Mouse (Mus musculus): ENCODE measurements around the gene Tmeff1.

Gene Tmeff1

GRCm38 (mm10) chr4:48624961-48625360, 40.0 kb downstream of the Tmeff1 start:
- DNase-seq, result no peak

GRCm38 (mm10) chr4:48625836-48626235, 40.9 kb downstream of the Tmeff1 start:
- no peak for DNase-seq

GRCm38 (mm10) chr4:48629445-48629844, 44.5 kb downstream of the Tmeff1 start:
- no peak for DNase-seq

GRCm38 (mm10) chr4:48633529-48633928, 48.6 kb downstream of the Tmeff1 start:
- no peak for DNase-seq

- peak in 1 of 2 experiments; percentile 16 for DNase-seq
These were observed 49.1 kb downstream of the Tmeff1 start for GRCm38 (mm10) chr4:48634058-48634457.

GRCm38 (mm10) chr4:48636831-48637230, 51.9 kb downstream of the Tmeff1 start:
- DNase-seq, result no peak

GRCm38 (mm10) chr4:48638132-48638531, 53.2 kb downstream of the Tmeff1 start:
- DNase-seq, result no peak

GRCm38 (mm10) chr4:48639503-48639902, 54.5 kb downstream of the Tmeff1 start:
- DNase-seq, result no peak

GRCm38 (mm10) chr4:48643801-48644200, 58.8 kb downstream of the Tmeff1 start:
- DNase-seq, result no peak

- DNase-seq, result peak in 1 of 2 experiments; percentile 36
These were observed 61.2 kb downstream of the Tmeff1 start for GRCm38 (mm10) chr4:48646143-48646542.

- DNase-seq, result no peak
These were observed 65.8 kb downstream of the Tmeff1 start for GRCm38 (mm10) chr4:48650617-48651360.

GRCm38 (mm10) chr4:48654118-48654517, 69.1 kb downstream of the Tmeff1 start:
- DNase-seq, result no peak

- DNase-seq, result no peak
These were observed 71.6 kb downstream of the Tmeff1 start for GRCm38 (mm10) chr4:48656530-48656929.

GRCm38 (mm10) chr4:48660144-48660543, 75.2 kb downstream of the Tmeff1 start:
- DNase-seq, result no peak

- DNase-seq, result no peak
These were observed 75.9 kb downstream of the Tmeff1 start for GRCm38 (mm10) chr4:48660619-48661575.

- no peak for DNase-seq
These were observed 78.3 kb downstream of the Tmeff1 start, which contains the start of gene Cavin4 for GRCm38 (mm10) chr4:48663271-48663670. Gene Cavin4 (plus strand): TSS chr4:48663514.

- no peak for DNase-seq
These were observed 79.0 kb downstream of the Tmeff1 start for GRCm38 (mm10) chr4:48664021-48664420.

GRCm38 (mm10) chr4:48667279-48667678, 82.3 kb downstream of the Tmeff1 start:
- no peak for DNase-seq

GRCm38 (mm10) chr4:48672915-48673314, 87.9 kb downstream of the Tmeff1 start:
- DNase-seq, result no peak

- no peak for DNase-seq
These were observed 89.4 kb downstream of the Tmeff1 start for GRCm38 (mm10) chr4:48674412-48674811.

- no peak for DNase-seq
These were observed 91.7 kb downstream of the Tmeff1 start for GRCm38 (mm10) chr4:48676570-48677185.

- DNase-seq, result no peak
These were observed 92.3 kb downstream of the Tmeff1 start for GRCm38 (mm10) chr4:48677276-48677675.

GRCm38 (mm10) chr4:48677812-48678211, 92.8 kb downstream of the Tmeff1 start:
- no peak for DNase-seq

All from lung, postnatal 4 days (tissue).